Mouse (Mus musculus) embryonic fibroblast, embryonic 13.5 days (primary cell): ENCODE data around the gene Selp.

Experiments used
- CTCF ChIP-seq: IDR thresholded peaks from 2 replicates; pipeline ENCODE4 v1.5.1; 2011; ENCODE audit warnings: mild to moderate bottlenecking, control low read depth, low read length, moderate library complexity, borderline replicate concordance; ENCODE audit not compliant: insufficient read depth
- POLR2A ChIP-seq: IDR thresholded peaks from 2 replicates; pipeline ENCODE4 v1.6.1; 2011; ENCODE audit warnings: low read depth, mild to moderate bottlenecking, control low read depth, low read length, moderate library complexity

- no peak for TF ChIP-seq CTCF
- no peak for TF ChIP-seq POLR2A
Measured at GRCm38 (mm10) chr1:164139464-164139863, 24.4 kb downstream of the Selp start.
